Mouse (Mus musculus): ENCODE measurements around the gene Alyref.

Alyref gene

DNA sequence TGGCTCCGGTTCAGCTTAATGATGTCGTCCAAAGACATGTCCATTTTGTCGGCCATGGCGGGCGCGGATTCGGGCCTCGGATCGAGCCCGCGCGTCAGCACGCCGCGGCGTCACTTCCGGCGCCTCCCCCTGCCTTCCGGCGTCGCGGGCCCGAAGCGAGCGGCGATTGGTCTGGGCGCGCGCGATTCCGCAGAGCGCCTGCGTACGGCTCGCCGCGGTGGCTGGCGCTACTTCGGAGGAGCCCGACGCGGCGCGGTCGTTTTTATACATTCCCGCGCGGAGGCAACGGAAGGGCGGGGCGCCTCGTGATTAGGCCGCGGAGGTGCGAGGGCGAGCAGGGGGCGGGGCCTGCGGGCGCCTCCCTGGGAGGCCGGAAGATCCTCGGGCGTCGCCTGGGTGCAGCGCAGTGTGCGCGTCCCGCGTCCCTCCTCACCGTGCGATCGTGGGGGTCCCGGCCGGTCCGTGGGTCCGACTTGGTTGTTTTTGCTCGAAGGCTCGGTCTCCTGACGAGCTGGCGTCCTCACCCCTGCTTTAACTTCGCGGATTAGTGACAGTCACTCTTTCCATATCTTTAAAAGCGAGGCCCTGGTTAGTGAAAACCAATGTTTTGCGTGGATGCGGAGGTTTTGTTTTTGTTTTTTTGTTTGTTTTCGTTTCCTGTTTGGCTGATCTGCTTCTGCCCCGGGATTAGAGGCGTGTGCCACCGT lies at the start of gene Alyref, which contains the start of gene Anapc11:
Gene Alyref, minus strand, starts transcription at position 83 of the 707 bp plus-strand sequence.
Gene Anapc11, plus strand, starts transcription at position 139 of the 707 bp plus-strand sequence.
- peak; percentile 98 for DNase-seq (ENCODE audit: low read depth)

DNA sequence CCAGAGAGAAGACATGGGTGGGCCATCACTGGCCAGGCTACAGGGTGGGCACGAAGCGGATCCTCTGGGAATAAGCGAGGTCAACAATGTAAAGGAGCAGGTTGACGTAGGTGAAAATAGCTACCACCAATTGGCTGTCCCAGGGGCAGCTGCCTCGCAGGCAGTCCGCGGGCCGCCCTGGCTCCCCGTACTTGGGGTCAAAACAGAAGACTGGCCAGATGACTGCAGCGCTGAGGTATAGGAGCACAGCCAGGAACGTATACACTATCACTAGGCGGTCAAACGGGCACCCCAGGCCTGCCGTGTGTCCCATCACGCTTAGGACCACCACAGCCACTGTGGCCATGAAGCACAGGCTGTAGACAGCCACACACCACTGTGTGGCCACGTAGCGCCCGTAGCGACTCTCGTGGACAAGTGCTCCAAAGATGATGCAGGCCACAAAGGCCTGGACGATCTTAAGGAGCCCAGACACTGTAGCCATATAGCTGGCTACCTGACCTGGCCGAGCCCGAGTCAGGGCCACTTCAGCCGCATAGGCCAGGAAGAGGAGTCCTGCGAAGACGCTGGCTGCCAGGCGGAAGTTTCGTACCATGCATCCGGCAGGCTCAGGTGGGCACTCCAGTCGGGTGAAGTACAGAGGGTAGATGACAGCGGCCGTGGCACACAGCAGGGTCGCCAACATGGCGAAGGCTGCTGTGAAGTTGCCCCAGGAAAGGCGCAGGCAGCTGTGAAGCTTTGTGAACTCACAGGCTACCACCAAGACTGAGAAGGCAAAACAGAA lies 49.1 kb upstream of the Alyref start:
- no peak for DNase-seq (ENCODE audit: low read depth)

DNA sequence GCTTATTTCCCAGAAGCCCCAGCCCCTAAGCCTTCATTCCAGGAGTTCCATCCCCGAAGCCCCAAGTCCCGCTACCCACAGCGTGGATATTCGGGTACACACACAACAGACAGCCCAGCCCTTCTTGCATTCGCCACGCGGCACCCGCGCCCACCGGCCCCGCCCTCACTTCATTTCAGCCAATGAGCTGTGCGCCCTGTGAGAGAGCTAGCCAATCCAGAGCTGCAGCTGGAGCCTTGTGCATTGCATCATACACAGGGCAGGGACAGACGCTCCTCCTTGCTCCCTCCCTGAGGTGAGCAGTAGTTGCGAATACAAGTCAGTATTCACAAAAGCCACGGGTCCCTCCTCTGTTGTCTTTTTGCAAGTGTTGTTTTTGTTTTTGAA lies 45.4 kb upstream of the Alyref start, which contains the start of gene Pycr1:
Gene Pycr1, minus strand, starts transcription at position 169 of the 387 bp plus-strand sequence.
- DNase-seq (ENCODE audit: low read depth): peak; percentile 95

DNA sequence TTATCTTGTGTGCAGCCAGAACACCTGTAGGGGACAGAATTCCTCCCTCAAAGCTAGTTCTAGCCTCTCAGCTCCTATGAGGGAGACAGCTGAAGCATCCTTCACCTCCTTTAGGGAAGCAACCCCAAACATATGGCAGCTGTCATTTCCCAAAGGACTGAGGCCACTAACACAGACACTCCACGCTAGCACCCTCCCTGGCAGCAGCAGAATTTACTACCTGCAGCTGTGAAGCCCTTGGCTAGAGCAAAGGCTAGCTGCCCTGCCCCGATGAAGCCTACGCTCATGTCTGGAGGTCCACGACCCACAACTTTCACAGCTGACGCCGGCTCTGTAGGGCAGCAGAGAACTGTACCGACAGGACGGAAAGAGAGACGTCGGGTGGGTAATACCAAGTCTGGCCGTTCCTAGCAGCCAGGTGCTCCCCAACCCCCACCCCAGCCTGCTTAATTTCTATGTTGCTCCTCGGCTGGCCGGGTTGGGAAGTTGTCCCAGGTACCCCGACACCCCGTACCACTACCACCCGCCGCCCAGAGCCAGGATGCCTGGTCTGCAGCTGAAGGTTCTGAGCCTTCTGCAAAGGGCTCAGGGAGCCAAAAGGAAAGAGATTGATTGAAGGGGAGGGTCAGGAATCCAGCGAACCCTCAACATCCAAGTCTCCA lies 44.9 kb upstream of the Alyref start:
- no peak for DNase-seq (ENCODE audit: low read depth)

DNA sequence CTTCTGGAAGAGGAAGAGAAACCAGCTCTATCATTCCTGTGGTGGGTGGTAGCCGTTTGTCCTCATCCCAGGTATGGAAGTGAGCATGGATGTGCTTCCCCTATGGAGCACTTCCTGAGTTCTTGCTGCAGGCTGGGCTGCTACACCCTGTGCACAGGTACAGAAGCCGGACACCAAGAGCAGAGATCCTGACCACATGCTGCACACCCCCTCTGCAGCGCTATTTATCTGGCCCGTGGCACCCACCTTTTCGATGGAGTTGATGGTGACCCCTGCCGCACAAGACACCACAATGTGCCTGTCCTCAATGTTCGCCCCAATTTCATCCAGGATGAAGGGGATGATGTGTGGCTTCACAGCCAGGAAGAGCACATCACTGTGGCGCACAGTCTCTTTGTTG lies 43.7 kb upstream of the Alyref start:
- no peak for DNase-seq (ENCODE audit: low read depth)

DNA sequence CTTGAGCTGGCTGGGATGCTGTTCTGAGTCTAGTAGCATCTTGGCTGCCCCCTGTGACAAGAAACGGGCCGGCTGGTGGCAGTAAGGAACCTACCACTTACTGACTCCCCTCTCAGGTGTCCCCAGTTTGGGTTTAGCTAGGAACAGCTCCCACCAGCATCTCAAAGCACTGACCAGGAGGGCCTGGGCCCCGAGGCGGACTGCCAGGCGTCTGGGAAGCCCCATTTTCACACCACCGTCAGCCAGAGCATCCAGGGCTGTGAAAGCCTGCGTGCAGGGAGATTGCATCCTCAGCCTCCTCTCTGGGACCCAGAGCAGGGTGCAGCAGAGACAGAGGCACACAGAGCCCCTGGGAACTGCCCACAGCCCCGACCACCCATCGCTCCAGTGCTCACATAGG lies 43.1 kb upstream of the Alyref start:
- DNase-seq (ENCODE audit: low read depth): no peak

DNA sequence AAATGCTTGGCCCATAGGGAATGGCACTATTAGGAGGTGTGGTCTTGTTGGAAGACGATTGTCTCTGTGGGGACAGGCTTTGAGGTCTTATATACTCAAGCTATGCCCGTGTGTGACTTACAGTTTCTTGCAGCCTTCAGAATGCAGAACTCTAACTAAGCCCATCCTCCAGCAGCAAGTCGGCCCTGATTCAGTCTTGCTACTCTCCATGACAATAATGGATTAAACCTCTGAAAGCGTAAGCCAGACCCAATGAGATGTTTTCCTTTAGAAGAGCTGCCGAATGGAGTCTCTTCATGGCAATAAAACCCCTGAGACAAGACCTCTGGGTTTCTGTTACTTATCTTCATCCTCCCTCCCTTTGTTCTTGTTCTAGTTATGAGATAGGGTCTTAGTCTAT lies 36.6 kb upstream of the Alyref start:
- DNase-seq (ENCODE audit: low read depth): no peak

DNA sequence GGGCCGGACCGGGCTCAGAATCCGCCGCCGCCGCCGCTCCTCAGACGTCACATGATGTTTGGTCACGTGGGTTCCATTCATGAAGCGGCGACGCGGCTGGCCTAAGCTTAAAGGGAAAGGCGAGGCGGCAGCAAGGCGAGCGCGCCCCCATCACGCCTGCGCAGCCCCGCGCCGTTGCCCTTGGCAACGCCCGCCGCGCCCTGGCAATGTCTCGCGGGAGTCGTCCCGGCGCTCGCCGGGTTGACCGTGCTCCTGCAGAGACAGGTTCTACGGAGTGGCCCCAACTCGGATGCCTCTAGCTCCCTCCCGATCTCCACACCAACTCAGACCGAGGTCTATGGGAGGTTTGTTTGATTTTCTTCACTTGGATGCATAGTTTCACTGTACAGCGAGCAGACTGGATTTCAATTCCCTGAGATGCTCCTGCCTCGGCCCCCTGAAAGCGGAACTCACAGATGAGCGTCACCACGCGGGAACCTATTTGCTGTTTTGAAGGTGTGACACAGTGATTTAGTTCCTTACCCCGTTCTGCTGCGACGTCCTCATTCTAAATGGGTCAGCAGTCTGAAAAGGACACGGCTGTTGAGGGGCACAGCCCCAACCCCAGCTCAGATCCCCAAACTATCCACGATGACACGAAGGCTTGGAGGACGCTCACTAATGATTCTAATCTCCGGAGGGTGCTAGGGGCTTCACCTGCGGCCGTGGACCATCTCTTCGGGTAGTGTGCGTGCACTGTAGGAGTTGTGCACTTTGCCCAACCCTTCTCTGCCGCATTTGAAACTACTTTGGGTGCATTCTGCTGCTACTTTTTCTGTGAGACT lies 35.6 kb upstream of the Alyref start, which contains the start of gene Mafg:
Gene Mafg, minus strand, starts transcription at position 81 of the 824 bp plus-strand sequence.
- peak; percentile 95 for DNase-seq (ENCODE audit: low read depth)

DNA sequence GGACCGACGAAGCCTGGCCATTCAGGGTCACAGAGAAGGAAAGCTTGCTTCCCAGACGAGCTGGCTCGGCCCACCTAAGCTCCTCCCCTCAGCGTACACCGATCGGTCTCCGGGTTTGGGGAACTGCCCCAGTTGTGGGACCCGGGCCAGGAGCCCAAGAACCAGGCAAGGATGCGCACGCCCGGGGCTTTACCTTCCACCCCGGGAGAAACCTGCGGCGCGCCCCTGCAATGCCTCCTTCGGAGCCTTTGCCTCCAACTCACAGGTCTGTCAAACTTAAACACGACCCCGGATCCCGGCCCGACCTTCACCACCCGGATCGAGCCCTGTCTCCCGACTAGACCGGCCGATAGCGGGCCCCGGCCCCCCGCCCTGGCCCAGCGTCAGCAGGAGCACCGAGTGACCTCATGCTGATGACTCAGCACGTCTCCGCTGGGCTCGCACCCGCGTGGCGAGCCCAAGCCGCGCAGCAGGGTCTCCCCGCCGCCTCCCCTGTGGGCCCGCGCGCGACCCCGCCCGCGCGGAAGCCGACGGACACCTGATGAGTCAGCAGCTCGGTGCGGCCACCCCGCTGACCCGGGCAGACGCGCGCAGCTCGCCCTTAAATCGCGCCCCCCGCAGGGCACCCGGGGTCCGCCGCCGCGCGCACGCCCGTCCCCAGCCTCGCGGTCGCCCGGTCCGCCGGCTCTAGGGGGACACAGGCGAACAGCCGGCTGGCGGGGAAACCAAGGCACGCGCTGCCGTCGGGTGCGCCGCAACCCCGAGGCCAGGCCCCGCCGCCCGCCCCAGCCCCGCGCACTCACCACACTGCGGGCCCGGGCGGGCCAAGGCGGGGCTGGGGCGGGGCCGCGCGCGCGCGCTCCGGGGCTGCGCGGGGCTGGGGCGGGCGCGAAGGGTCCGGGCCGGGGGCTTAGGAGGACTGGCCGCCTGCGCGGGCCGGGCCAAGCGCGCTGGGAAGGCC lies 34.7 kb upstream of the Alyref start:
- DNase-seq (ENCODE audit: low read depth): peak; percentile 77

DNA sequence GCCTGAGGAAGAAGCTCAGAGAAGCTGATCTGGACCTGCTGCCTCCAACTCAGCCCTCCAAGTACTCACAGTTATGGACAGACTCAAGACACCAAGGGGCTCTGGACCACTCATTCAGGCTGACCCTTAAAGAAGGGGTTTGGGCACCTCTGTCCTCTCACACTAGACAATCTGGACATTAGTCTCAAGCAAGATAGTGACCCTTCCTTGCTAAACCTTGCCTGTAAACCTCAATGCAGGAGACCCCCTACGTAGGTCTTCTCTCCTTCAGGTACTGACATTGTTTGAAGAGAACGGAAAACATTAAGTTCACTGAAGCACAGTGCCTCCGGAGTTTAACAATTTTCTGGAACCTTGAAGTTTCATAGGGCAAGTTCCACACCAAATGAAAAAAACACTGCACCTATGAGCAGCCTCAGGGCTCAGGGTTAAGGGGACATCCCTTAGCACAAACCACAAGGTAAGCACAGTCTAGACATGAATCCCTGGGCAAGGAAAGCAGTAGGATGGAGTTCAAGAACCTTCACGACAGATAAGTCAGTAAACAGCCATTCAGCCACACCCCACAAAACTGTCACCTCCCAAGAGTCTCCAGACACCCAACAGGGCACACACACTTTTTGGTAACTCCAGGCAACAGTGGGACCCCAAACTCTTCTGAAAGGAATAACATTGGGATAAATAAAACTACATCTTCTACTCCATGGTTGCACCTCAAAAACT lies 33.7 kb upstream of the Alyref start:
- DNase-seq (ENCODE audit: low read depth): peak; percentile 61

DNA sequence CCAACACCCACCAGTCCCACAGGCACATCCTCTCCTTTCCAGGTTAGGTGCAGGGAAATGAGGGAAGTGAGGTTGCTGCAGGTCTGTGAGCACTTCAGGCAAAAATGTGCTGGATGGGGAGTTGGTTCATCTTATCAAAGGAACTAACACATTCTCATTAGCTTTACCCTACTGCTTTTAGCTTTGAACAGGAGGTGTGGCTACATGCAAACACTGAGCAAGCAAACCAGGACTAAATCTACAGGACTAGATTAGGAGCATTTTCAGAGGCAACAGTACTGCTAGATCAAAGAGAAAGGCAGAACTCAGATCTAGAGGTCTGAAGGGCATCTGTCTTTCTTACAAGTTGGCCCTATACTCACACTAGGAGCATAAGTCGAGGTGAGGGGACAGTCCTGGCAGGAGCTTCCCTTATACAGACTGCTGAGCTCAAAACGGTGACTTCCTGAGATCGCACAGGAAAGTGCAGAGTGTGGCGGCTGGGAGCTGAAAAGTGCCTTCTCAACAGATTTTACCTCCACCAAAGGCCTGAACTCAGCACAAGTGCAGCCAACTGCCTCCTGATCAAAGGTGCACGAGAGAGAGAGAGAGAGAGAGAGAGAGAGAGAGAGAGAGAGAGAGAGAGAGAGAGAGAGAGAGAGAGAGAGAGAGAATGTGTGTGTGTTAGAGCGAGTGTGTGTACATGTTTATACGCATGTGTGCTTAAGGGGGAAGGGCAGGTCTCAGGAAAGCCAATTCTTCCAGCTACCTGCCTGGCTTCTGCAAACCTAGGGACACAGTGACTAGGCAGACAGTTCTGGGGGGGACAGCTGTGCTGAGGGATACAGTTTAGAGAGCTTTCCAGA lies 32.9 kb upstream of the Alyref start:
- DNase-seq (ENCODE audit: low read depth): peak; percentile 85

DNA sequence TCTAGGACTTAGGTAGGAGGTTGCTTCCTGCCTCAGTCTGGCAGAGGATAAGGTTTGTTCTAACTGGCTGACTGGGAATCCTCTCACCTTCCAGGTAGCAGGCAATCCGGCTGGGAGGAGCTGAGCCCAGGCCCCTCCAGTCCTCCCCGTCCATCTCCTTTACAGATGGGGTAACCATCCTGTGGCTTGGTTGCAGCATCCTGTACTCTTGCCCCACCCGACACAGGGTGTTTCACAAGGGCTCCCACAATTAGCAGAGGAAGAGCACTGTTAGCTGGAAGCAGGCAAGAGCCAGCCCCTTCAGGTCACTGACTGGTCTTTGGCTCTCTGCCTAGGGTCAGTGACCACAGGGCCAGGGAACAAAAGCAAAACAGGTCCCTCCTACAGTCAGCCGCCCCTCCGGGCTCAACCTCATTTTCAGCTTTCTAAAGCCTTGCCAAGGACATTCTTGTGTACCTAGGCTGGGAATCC lies 32.3 kb upstream of the Alyref start:
- peak; percentile 64 for DNase-seq (ENCODE audit: low read depth)

DNA sequence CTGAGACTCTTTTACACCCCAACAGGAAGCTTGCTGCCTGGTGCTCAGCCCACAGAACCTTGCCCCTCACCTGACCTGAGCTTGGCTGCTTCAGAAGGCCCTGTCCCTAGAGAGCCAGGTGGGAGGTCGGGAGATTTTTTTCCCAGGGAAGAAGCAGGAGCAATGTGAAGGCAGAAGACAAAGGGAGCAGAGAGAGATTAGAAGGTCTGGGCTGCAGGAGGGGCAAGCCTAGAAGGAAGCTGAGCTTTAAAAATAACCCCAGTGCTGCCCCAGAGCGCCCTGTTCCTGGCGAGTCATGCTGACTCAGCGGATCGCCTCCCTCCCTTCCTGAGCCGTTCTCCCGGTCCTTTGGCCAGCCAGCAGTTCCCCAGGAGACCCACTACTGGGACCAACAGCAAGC lies 31.7 kb upstream of the Alyref start:
- DNase-seq (ENCODE audit: low read depth): peak; percentile 61

DNA sequence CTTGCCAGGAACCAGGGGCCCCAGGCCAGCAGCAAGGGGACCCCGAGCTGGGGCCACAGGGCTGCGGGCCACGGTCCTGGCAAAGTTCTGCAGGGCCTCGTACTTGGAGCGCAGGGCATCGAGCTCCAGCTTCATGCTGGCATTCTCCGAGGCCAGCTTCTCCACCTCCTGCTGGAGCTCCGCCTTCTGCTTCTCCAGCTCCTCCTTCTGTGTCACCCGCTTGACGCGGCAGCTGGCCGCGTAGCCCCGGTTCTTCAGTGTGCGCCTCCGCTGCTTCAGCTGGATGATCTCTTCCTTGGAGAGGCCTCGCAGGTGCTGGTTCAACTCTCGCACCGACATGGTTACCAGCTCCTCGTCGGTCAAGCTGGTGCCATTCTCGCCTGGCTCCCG lies 31.2 kb upstream of the Alyref start:
- DNase-seq (ENCODE audit: low read depth): peak; percentile 81

DNA sequence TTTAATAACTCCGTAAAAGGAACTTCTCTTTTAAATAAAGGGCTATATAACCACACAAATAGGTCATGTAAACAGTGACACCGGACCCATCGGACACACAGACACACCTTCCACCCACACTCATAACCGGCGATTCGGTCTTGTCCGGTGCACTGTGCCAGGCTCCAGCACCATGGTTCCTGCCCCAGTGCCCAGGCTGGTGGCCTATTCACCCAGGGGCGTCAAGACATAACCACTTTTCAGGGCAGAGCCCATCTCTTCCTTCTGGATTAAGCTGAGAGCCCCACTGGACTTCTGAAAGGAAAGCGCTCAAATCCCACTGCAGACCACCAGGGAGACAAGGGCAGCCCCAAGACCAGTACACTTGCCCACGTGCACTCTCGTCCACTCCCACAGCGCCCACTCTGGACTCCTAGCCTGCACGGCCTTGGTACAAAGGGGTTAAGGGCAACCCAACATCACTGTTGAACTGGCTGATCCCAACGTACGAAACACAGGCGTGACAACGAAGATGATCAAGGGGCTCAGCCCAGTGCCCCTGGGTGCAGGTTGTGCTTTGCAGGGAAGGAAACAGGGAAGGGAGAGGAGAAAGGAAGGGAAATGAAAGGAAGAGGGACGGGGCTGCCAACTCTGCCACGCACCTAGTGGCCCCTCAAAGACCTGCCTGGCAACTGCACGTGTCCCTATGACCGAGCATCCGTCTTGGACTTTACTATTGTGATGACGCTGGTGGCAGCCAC lies 30.6 kb upstream of the Alyref start:
- DNase-seq (ENCODE audit: low read depth): no peak

DNA sequence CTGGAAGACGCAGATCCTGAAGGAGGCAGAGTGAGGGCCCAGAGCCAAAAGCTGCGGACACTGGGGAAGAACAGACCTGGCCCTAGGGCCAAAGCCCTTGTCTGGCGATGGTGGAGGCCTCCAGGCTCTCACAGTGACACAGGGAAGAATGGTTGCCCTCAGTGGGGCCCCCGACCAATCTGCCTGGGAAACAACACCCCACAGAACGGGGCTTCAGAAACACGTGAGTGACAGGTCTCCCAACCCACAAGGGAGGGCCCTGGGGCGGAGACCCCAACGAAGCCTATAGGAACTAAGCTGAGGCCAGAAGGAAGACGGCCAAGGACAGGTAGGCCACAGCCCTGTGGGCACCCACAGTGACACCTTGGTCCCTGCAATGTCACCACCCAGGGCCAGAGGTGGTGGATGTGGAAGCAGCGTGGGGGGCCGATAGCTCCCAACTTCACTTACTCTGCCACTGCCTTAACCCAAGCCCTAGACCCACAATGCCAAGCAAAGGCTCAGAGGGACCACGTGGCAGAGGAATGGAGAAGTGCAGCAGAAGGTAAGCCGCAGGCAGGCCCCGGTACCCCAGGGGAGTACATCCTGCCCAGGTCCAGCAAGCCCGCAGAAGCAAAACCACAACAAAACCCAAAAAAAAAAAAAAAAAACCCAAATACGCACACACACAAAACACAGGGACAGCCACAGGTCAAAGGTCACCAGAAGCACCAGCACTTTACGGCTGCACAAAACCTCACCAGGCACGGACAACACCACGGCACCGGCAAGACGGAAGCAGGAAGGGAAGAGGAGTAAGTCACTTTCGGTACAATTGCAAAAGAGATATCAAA lies 29.5 kb upstream of the Alyref start:
- DNase-seq (ENCODE audit: low read depth): peak; percentile 88

DNA sequence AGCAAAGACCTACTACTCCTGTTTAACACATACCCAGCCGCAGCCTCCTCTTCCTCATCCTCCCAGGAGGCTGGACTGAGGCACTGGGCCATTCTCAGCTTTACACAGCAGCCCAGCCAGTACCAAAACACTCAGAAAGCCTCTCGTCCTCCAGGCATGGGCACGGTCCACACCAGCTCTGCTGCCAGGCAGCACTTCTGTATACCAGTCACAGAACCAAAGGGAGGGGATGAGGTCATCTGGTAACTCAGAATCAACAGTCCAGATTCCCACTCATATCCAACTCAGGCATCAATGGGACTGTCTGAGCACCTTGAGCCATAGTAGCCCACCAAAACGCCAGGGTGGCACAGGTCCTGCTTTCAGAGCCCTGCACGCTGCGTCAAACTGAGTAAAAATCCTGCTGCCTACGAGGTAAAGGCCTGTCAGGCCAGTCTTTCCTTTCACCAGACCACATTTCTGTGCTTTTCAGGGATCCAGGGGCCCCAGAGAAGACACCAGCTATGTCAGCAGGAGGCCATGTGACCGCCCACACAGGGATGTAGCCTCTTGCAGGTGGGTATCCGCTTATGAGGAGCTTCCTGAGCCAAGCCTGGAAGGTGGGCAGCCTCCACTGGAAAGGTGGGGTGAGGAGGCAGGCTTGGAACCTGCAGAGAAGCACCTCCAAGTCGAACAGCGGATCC lies 28.8 kb upstream of the Alyref start:
- peak; percentile 28 for DNase-seq (ENCODE audit: low read depth)

Measured in induced T-regulatory cell, adult 2 months (primary cell).